Mouse (Mus musculus): ENCODE results near the gene Hck.

- TF ChIP-seq CTCF (IDR thresholded peaks at IDR 0.05; ENCODE audit: low read depth) (no peak), EP300 (IDR thresholded peaks at IDR 0.05; ENCODE audit: low read depth) (no peak)
Observed at GRCm38 (mm10) chr2:153139158-153139557, 30.9 kb downstream of the Hck start.
